Mouse (Mus musculus): ENCODE measurements around the gene Bpi.

Gene Bpi

DNA sequence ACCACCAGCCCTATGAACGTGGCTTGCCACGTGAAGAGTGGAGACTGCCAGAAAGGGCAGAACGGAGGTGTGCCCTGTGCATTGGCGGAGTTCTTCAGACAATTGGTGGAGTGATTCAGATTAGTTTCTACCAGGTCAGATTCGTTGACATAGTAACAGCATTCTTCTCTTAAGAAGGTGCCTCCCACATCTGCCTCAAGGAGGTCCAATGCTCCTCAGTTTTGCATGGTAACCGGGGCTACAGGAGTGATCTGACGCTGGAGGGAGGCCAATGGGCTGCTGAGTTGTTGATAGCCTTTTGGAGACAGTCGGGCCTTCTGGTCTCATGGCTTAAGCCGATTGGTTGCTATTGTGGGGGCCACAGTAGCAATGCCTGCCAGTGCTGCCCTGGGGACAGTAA, 37.8 kb downstream of the Bpi start:
- DNase-seq, result no peak

DNA sequence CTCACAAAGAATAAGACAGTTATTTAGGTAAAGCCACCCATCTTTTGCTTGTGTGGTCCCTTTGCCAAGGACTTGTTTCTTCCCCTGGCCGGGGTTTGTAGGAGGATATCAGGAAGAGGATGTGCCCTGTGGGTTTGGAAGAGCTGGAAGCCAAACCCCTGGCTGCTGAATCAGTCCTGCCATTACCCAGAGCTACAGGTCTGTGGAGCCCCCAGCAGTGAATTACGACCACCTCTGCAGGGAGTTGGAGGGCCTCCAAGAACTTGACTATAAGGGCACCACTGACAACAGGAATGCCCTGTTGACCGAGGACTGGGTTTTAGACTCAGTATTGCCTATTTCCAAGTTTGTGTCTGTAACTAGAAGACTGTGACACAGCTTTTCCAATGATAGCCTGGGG, 41.3 kb downstream of the Bpi start:
- DNase-seq, result no peak

DNA sequence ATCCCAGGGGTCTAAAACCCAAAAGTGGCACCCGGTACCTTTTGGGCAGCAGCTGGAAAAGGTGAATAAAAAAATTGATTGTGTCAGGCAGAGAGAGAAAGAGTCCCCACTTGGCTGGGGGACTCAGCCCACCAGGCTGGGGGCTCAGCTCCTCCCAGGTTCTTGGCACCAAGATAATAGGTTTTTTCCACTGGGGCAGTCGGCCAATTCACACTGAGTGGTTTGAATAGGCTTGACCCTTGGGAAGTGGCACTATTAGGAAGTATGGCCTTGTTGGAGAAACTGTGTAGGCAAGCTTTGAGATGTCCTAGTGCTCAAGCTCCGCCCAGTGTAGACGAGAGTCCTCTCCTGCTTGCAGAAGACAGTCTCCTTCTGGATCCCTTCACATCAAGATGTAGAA, 41.8 kb downstream of the Bpi start:
- no peak for DNase-seq

DNA sequence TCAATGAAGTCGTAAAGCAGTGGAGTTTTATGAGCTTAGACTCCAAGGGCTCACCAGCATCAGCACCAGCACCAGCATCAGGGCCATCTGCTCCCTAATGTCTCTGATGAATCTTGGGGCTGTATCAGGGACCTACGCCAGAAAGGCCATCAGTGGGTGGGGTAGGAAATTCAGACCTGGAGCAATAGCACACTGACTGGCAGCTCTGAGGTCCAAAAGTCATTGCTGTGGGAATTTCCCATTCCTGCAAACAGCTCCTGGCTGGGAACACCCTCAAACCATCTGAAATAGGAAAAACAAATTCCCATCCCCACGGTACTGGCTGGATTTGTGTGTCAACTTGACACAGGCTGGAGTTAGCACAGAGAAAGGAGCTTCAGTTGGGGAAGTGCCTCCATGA, 44.9 kb downstream of the Bpi start:
- DNase-seq, result no peak

DNA sequence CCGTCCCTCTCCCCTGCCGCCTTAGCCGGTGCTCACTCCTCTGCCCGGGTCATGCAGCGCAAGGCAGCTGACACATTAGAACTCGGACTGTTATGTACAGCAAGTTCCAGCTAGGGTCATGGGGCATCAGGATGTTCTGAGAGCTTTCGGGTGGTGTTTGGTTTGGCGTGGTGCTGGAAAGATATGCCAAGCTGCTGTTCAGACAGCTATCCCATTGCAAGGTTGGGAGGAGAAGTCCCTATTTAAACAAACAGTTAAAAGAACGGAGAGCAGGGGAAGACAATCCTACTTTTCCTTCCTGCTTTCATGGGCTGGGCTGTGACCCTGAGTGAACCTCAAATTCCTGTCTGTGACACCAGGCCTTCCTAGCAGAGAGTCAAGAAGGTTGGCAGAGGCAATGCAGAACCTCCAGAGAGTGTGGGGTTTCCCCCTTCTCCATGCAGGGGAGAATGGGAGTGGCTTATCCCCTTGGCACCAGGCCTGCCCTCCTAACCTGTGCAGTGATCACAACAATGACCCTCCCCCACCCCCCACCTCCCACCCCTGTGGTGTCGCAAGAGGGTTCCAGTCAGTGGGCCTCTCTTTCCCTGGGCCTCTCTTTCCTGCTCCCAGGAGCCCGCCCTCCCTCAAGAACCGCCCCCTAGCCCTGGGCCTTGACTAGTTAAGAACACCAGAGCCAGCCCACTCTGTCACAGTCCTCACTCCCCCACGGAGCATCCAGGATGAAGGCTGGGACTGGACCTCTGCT, 48.2 kb downstream of the Bpi start, which contains the start of gene Lbp:
Lbp (plus strand) TSS at position 546 of the 748 bp plus-strand sequence.
- peak; percentile 46 for DNase-seq

DNA sequence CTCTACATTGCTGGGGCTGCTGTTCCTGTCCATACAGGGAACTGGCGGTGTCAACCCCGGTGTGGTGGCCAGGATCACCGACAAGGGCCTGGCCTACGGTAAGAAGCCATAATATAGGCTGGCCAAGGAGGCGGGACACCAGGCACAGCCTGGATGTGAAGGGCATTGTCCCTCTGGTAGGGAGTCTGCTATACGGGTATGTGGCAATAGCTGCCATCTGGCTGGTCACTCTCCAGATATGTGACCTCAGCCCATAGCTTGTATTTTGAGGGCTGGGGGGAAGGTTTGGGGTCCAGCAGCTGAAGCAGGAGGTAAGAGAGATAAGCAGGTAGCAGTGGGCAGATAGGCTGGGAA, 48.8 kb downstream of the Bpi start:
- DNase-seq, result no peak

DNA sequence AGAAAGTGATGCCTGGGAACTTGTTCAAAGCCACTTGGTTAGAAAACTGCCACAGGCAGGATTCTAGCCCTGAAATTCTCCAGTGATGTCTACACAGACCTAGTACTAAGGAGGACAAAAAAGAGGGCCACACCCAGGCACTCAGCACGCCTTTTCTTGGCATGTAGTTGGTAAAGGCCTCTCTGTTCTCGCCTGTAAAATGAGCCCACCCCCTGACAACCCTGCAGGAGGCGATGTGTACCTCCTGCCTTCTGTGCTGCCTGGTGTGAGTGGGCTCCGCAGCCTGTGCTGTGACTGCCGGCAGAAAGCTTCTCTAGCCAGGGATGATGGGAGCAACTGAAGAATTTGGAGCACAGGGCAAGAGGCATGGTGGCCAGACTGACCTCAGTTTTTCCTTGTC, 50.4 kb downstream of the Bpi start:
- DNase-seq, result no peak

DNA sequence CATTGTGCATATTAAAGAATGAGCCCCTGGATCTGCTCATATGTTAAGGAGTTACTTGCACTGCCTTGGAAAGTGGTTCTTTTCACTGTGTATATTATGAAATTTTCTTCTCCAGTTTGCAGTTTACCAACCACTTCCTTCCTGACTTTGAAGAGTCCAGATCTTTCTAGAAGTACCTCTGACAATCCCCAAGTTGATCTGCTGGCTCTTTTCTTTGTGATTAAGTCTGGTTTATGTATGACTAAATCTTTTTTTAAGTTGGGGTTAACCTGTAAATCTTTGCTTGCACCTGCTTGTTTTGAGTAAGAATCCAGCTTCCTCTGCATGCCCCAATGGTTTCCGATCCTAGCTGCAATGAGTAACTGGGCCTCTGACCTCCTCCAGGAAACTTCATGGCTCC, 55.2 kb downstream of the Bpi start:
- DNase-seq, result no peak

DNA sequence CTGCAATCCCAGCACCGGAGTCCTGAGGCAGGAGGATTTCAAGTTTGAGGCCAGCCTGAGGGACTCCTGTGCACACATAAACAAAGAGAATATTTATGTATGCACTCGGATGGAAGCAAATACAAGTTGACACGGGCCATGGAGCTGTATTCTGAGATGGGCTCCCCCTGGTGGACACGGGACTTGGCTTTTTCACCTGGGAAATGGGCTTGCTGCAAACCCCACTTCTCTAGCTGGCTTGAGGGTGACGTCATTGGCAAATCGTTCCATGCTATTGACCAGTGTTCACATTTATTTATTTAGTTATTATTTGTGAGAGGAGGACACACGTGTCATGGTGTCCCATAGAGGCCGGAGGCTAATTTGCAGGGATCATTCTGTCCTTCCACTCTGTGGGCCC, 58.5 kb downstream of the Bpi start:
- DNase-seq, result no peak

DNA sequence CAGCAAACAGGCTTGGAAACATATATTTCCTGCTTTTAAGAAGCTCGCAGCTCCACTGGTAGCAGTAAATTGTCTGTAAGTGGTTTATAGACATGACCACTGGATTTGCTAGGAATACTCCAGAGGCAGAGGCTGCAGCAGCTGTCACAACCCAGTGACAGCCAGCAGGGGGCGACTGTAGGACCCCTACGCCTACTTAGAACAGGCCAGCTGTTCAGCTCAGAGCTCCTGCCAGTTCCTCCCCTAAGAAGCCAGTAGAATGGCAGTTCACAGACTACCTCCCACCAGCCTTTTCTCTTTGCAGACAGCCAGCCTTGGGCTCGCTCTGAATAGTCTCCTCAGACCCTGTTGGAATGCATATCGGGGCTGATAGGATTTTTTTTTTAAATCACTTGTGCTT, 59.1 kb downstream of the Bpi start:
- DNase-seq, result no peak

DNA sequence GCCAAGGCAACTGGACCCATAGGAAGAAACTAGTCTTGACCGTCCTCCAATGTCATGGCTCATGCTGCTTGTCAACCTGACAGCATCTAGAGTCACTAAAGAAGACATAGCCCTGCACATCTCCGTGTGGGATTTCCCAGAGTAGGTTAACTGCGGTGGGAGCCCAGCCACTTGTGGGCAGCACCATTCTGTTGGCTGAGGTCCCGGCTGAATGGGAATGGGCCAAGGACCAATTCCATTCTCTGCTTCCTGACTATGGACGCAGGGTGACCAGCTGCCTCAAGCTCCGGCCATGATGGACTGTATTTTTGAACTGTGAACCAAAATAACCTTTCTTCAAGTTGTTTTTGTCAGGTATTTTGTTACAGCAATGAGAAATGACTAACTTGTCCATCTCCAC, 63.7 kb downstream of the Bpi start:
- no peak for DNase-seq

DNA sequence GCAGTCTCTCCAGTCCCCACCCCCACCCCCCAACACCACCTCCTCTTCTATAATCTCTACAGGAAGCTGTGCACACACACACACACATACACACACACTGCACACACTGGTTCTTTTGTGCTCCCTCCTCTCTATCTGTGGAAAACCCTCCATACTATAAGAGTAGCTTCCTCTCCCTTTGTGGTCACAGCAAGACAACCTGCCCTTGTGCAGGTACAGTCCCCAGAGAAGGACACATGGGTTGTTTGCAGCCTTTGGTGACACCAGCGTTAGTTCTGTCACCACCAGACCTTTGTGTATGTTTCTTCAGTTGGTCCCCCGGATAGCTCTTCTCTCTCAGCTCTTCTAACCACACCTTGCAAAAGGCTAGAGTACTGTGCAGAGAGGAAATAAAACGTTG, 65.0 kb downstream of the Bpi start:
- DNase-seq, result no peak

DNA sequence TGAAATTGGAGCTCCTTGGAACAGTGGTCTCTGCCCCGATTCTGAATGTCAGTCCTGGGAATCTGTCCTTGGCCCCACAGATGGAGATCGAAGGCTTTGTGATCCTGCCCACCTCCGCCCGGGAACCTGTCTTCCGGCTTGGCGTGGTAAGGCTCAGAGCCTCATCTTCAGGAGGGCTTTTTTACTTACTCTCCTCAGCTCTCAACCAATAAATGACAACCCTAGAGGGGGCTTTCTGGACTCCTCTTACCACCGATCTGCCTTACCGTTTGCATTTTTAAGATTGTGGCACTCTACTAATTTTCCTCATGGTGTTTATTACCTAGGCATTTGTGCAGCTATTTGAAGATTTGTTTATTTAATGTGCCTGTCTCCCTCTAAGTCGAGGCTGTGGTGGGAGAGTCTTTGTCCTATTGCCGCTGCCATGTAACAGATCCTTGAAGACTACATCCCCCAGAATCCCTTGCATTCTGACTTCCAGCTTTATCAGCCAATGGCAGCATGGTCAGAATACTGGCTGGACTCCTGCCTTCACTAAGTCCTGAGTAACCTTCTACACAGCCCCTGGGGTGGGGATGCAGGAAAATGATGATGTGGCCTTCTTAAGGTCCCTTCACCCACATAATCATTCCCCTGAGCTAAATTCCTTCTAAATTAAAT, 66.8 kb downstream of the Bpi start:
- peak; percentile 7 for DNase-seq

DNA sequence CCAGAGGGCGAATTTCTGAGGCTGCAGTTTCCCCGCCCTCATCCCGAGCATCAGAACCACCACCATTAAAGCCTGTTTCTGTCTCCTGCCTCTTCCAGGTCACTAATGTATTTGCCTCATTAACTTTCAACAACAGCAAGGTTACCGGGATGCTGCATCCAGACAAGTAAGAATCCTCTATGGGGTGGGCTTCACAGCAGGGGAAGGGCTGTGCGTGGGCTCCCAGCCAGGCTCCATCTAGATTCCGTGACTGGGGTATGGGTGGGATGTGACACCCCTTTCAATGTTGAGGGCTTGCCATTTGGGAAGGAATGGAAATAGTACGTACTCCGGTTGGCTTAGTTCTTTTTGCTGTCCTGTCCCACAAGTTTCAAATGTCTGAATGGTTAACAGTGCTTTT, 67.7 kb downstream of the Bpi start:
- DNase-seq, result no peak
